Mouse (Mus musculus) spleen, adult 2 months (tissue): ENCODE measurements at regions not wholly inside any gene's neighbourhood (a gene's known extent, or its start where the extent isn't known, plus 50 kb on each side); places are given as distances from the start of the nearest gene placed in this dataset.

Source experiments
- DNase-seq, 2 experiments: peaks; one replicate each; pipeline versions ENCODE4 v3.0.0 to v3.0.0-alpha.2; 2012 to 2021; ENCODE audit warnings: low spot score in 2 of 2, low read depth in 1 of 2
- H3K27ac ChIP-seq: fragments of 200-500 bp; 2 replicates; pipeline ENCODE4 v1.5.1; 2012; ENCODE audit warnings: low read length, inconsistent platforms; ENCODE audit not compliant: insufficient read depth
- H3K27me3 ChIP-seq: fragments of 200-500 bp; 2 replicates; pipeline ENCODE4 v1.6.1; 2012; ENCODE audit warnings: mild to moderate bottlenecking, moderate library complexity, low read length, inconsistent platforms; ENCODE audit not compliant: control insufficient read depth, insufficient read depth
- H3K36me3 ChIP-seq: fragments of 200-500 bp; 2 replicates; pipeline ENCODE4 v1.6.1; 2012; ENCODE audit warnings: mild to moderate bottlenecking, low read length, inconsistent platforms; ENCODE audit not compliant: control insufficient read depth, insufficient read depth
- H3K4me1 ChIP-seq: fragments of 200-500 bp; 2 replicates; pipeline ENCODE4 v1.6.1; 2011; ENCODE audit warnings: inconsistent platforms; ENCODE audit not compliant: control insufficient read depth, insufficient read depth, insufficient read length
- H3K4me3 ChIP-seq: fragments of 200-500 bp; 2 replicates; pipeline ENCODE4 v1.5.1; 2011; ENCODE audit warnings: mild to moderate bottlenecking, inconsistent platforms; ENCODE audit not compliant: insufficient read depth, insufficient read length; ENCODE audit errors: extremely low read depth
- POLR2A ChIP-seq: fragments of 200-500 bp; IDR thresholded peaks from 2 replicates; pipeline ENCODE4 v1.6.1; 2011; ENCODE audit warnings: low read depth, low read length, inconsistent platforms
- WGBS: fragments of 180-500 bp; shearing (Covaris S2); methylation state at CpG from one replicate; pipeline ENCODE4 v1.1.7; 2018; 5-methylcytosine and 5-hydroxymethylcytosine counted together

DNA sequence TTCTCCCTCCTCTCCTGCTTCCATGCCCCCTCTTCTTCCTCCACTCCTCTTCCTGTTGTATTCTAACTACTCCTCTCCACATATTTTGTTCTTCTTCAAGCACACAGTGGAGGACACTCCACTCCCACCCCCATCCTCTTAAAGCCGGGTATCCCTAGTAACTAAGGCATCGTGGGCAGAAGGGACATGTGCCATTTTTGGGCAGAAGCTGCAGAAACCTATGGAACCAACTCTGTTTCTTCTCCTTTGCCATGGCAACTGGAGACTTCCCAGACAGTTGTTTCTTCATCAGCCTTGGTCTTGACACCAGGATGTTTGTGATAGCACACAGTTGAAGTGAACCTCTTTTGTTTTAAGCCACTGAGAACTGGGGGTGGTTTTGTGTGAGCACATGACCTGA is 59.1 kb upstream of the Zfp831 start:
- no peak for TF ChIP-seq POLR2A
- no peak for DNase-seq
- Histone ChIP-seq H3K27me3 (no peaks in the 10 kb centered on the region), H3K27ac (no peak overlapping the region), H3K4me3 (no peak overlapping the region), H3K4me1 (no peaks in the 10 kb centered on the region), H3K36me3 (no peaks in the 10 kb centered on the region)
- WGBS = 85% methylated on average over 2 of the region's 2 CpGs
